Mouse (Mus musculus) intestine, postnatal 0 days (tissue): Measurements from ENCODE around the gene Ccer2. TPM values are rescaled to one million over a fixed set of nuclear protein-coding genes. Genes with fewer than 3 reads are reported as not detected.

Experiments
- ATAC-seq: fragments of 200-750 bp; cut with Nextera tagmentation; 2 replicates; pipeline ENCODE4 v1.8.0; 2017; ENCODE audit warnings: mild to moderate bottlenecking, moderate TSS enrichment, moderate library complexity
- H3K27ac ChIP-seq: fragments of 300-500 bp; sonication (generic); 2 replicates; pipeline ENCODE4 v1.5.1; 2014; ENCODE audit warnings: mild to moderate bottlenecking, low read depth, low read length, moderate library complexity
- H3K27me3 ChIP-seq: fragments of 300-500 bp; sonication (generic); replicated peaks from 2 replicates; pipeline ENCODE4 v1.6.1; 2014; ENCODE audit warnings: low read length, mixed read lengths; ENCODE audit not compliant: control insufficient read depth, insufficient read depth
- H3K36me3 ChIP-seq: fragments of 300-500 bp; sonication (generic); 2 replicates; pipeline ENCODE4 v1.6.1; 2014; ENCODE audit warnings: mild to moderate bottlenecking, moderate library complexity; ENCODE audit not compliant: control insufficient read depth, insufficient read depth
- H3K4me1 ChIP-seq: fragments of 300-500 bp; sonication (generic); replicated peaks from 2 replicates; pipeline ENCODE4 v1.6.1; 2014; ENCODE audit warnings: antibody characterized with exemption, low read length, mixed read lengths; ENCODE audit not compliant: control insufficient read depth, insufficient read depth
- H3K4me2 ChIP-seq: fragments of 300-500 bp; sonication (generic); replicated peaks from 2 replicates; pipeline ENCODE4 v1.6.1; 2014; ENCODE audit warnings: low read depth, mild to moderate bottlenecking, moderate library complexity
- H3K4me3 ChIP-seq: fragments of 300-500 bp; sonication (generic); 2 replicates; pipeline ENCODE4 v1.5.1; 2014; ENCODE audit warnings: low read depth, low read length
- H3K9ac ChIP-seq: fragments of 300-500 bp; sonication (generic); 2 replicates; pipeline ENCODE4 v1.6.1; 2014; ENCODE audit warnings: mild to moderate bottlenecking, low read depth, low read length
- H3K9me3 ChIP-seq: fragments of 300-500 bp; sonication (generic); 2 replicates; pipeline ENCODE4 v1.6.1; 2016; ENCODE audit warnings: mixed run types; ENCODE audit not compliant: control insufficient read depth
- CTCF ChIP-seq: sonication (generic); IDR thresholded peaks from 2 replicates; pipeline ENCODE4 v1.5.1; 2016; ENCODE audit warnings: low read depth, mild to moderate bottlenecking, control low read depth, antibody characterized with exemption, moderate library complexity
- WGBS: fragments of 180-500 bp; shearing (Covaris S2); extraction: QIAGEN DNeasy Blood & Tissue Kit; methylation state at CpG from one replicate; pipeline ENCODE4 v1.1.7; 2014; 5-methylcytosine and 5-hydroxymethylcytosine counted together
- polyA plus RNA-seq: library from polyadenylated mRNA; unstranded; fragments of >200 nt; fragmentation: Nextera tagmentation; extraction: Ambion mirVana; gene quantifications from 2 replicates; pipeline ENCODE4 v1.2.1, GENCODE M21; 2015

Gene Ccer2
- polyA plus RNA-seq, 1 experiment from 2014 or later: not detected

GRCm38 (mm10) chr7:28717726-28718125 lies 38.2 kb upstream of the Ccer2 start:
- Histone ChIP-seq H3K4me2 (no peak overlapping the region), H3K27me3 (no peaks in the 10 kb centered on the region), H3K36me3 (no peaks in the 10 kb centered on the region), H3K4me1 (no peaks in the 10 kb centered on the region), H3K27ac (no peak overlapping the region), H3K4me3 (no peak overlapping the region), H3K9me3 (no peaks in the 10 kb centered on the region), H3K9ac (no peak overlapping the region)
- WGBS: 78% methylated on average over 10 of the region's 10 CpGs
- no peak for TF ChIP-seq CTCF
- ATAC-seq: no peak

- Histone ChIP-seq H3K27ac (no peak overlapping the region), H3K36me3 (no peaks in the 10 kb centered on the region), H3K4me1 (no peaks in the 10 kb centered on the region), H3K4me3 (no peak overlapping the region), H3K9me3 (no peaks in the 10 kb centered on the region), H3K27me3 (no peaks in the 10 kb centered on the region), H3K9ac (no peak overlapping the region), H3K4me2 (no peak overlapping the region)
- no peak for TF ChIP-seq CTCF
- 37% methylated on average over 4 of the region's 4 CpGs for WGBS
- ATAC-seq: no peak
Measured at GRCm38 (mm10) chr7:28719159-28719558, 36.8 kb upstream of the Ccer2 start.

GRCm38 (mm10) chr7:28719650-28720049 lies 36.3 kb upstream of the Ccer2 start:
- Histone ChIP-seq H3K9me3 (no peaks in the 10 kb centered on the region), H3K4me1 (no peaks in the 10 kb centered on the region), H3K9ac (no peak overlapping the region), H3K27me3 (no peaks in the 10 kb centered on the region), H3K27ac (no peak overlapping the region), H3K36me3 (no peaks in the 10 kb centered on the region), H3K4me3 (no peak overlapping the region), H3K4me2 (no peak overlapping the region)
- no peak for TF ChIP-seq CTCF
- WGBS: 86% methylated on average over 2 of the region's 2 CpGs
- ATAC-seq: no peak

GRCm38 (mm10) chr7:28720753-28721537 lies 35.0 kb upstream of the Ccer2 start:
- no peak for TF ChIP-seq CTCF
- Histone ChIP-seq H3K9ac (no peak overlapping the region), H3K4me3 (no peak overlapping the region), H3K4me2 (no peak overlapping the region), H3K4me1 (no peaks in the 10 kb centered on the region), H3K9me3 (no peaks in the 10 kb centered on the region), H3K27ac (no peak overlapping the region), H3K36me3 (no peaks in the 10 kb centered on the region), H3K27me3 (no peaks in the 10 kb centered on the region)
- 84% methylated on average over 3 of the region's 3 CpGs for WGBS
- ATAC-seq: no peak

GRCm38 (mm10) chr7:28722079-28722478 lies 33.9 kb upstream of the Ccer2 start:
- H3K36me3 ChIP-seq: no peaks in the 10 kb centered on the region
- 94% methylated on average over 7 of the region's 7 CpGs for WGBS

GRCm38 (mm10) chr7:28724613-28725012 lies 31.4 kb upstream of the Ccer2 start:
- Histone ChIP-seq H3K9me3 (no peaks in the 10 kb centered on the region), H3K27ac (no peak overlapping the region), H3K4me1 (no peaks in the 10 kb centered on the region), H3K4me3 (no peak overlapping the region), H3K9ac (no peak overlapping the region), H3K36me3 (no peaks in the 10 kb centered on the region), H3K27me3 (no peaks in the 10 kb centered on the region), H3K4me2 (no peak overlapping the region)
- no peak for TF ChIP-seq CTCF
- no peak for ATAC-seq
- WGBS: 90% methylated on average over 2 of the region's 2 CpGs

More at GRCm38 (mm10) chr7:28722079-28722478, 33.9 kb upstream of the Ccer2 start:
- Histone ChIP-seq H3K4me1 (no peaks in the 10 kb centered on the region), H3K27me3 (no peaks in the 10 kb centered on the region), H3K9me3 (no peaks in the 10 kb centered on the region), H3K4me3 (no peak overlapping the region), H3K27ac (no peak overlapping the region), H3K9ac (no peak overlapping the region), H3K4me2 (no peak overlapping the region)
- peak; percentile 39 for TF ChIP-seq CTCF
- ATAC-seq: no peak
